Mouse (Mus musculus): Measurements from ENCODE around the gene Vkorc1l1. TPM values are rescaled to one million over a fixed set of nuclear protein-coding genes. Genes with fewer than 3 reads are reported as not detected.
A peak's percentile ranks its signal among the peaks of the same experiment; 100 is the strongest.

Gene Vkorc1l1
- polyA plus RNA-seq, 1 experiment from 2014 or later, result 20.2 TPM

DNA sequence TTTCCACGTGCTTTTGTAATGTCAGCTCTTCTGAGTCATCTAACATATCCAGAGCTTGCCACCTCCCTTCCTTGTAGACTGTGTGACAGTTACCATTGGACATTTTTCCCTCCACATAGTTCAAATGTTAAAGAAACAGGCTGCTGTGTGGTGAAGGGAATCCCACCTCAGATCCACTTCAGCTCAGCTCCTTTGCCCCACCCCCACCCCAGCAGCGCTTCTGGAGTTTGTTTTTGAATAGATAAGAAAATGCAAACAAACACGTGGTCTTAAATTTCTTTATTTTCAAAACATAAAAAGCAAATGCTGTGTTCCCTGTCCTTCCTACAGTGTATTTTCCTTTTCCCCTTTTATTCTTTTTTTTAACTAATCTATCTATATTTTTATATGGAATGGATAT lies 38.4 kb downstream of the Vkorc1l1 start:
- Histone ChIP-seq H3K27ac (ENCODE audit: low read depth) (no peak overlapping the region), H3K4me2 (ENCODE audit: low read length) (no peak overlapping the region), H3K4me3 (ENCODE audit: low read depth, low read length) (no peak overlapping the region), H3K36me3 (ENCODE audit: control insufficient read depth, insufficient read depth, low read length) (peaks cover 27% of the 10 kb centered on the region), H3K4me1 (replicated peaks; ENCODE audit: control insufficient read depth, insufficient read depth, low read length) (no peaks in the 10 kb centered on the region), H3K9ac (ENCODE audit: low read length) (no peak overlapping the region), H3K27me3 (replicated peaks; ENCODE audit: control insufficient read depth, insufficient read depth, low read length) (no peaks in the 10 kb centered on the region), H3K9me3 (ENCODE audit: control insufficient read depth, low read length) (no peaks in the 10 kb centered on the region)
- 65% methylated on average over 3 of the region's 3 CpGs for WGBS
- DNase-seq (ENCODE audit: low spot score) (no peak), ATAC-seq (replicated peaks; ENCODE audit: low FRiP score, low TSS enrichment, low read depth) (no peak)

DNA sequence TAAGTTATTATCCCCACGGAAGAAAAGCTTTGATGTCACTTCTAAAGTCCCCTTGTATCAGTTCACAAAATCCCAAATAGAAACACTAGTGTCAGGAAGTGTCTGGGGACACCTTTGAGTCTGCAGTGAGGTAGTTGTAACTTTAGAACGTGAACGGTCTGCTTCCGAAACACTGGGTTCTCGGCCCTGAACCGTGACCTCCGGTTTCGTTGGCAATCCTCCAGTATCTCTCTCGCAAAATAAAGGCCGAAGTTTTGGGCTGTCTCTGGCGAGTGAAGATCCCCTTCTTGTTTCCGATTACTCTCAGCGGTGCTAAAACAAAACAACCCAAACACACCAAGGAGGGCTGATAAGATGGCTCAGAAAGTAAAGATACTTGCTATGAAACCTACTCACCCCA lies 47.6 kb downstream of the Vkorc1l1 start:
- Histone ChIP-seq H3K4me2 (ENCODE audit: low read length) (no peak overlapping the region), H3K27me3 (replicated peaks; ENCODE audit: control insufficient read depth, insufficient read depth, low read length) (no peaks in the 10 kb centered on the region), H3K9me3 (ENCODE audit: control insufficient read depth, low read length) (no peaks in the 10 kb centered on the region), H3K4me3 (ENCODE audit: low read depth, low read length) (no peak overlapping the region), H3K9ac (ENCODE audit: low read length) (no peak overlapping the region), H3K27ac (ENCODE audit: low read depth) (no peak overlapping the region), H3K4me1 (replicated peaks; ENCODE audit: control insufficient read depth, insufficient read depth, low read length) (no peaks in the 10 kb centered on the region), H3K36me3 (ENCODE audit: control insufficient read depth, insufficient read depth, low read length) (peaks cover 40% of the 10 kb centered on the region)
- WGBS, result 87% methylated on average over 13 of the region's 13 CpGs
- DNase-seq (ENCODE audit: low spot score) (no peak), ATAC-seq (replicated peaks; ENCODE audit: low FRiP score, low TSS enrichment, low read depth) (no peak)

DNA sequence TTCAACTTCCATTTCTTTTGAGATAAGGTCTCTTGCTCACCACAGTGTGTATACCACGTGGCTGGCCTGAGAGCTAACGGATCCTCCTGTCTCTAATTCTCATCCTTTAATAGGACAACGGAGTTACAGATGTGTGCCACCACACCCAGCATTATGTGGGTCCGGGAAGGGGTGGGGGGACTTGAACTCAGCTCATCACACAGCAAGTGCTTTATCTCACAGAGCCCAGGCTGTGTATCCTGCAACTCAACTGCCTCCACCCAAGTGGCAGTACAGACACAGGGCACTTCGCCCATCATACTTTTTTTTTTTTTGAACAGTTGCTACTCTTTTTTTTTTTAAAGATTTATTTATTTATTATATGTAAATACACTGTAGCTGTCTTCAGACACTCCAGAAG lies 50.1 kb downstream of the Vkorc1l1 start:
- Histone ChIP-seq H3K27me3 (replicated peaks; ENCODE audit: control insufficient read depth, insufficient read depth, low read length) (no peaks in the 10 kb centered on the region), H3K9me3 (ENCODE audit: control insufficient read depth, low read length) (no peaks in the 10 kb centered on the region), H3K9ac (ENCODE audit: low read length) (no peak overlapping the region), H3K27ac (ENCODE audit: low read depth) (no peak overlapping the region), H3K4me2 (ENCODE audit: low read length) (no peak overlapping the region), H3K36me3 (ENCODE audit: control insufficient read depth, insufficient read depth, low read length) (peaks cover 48% of the 10 kb centered on the region), H3K4me1 (replicated peaks; ENCODE audit: control insufficient read depth, insufficient read depth, low read length) (no peaks in the 10 kb centered on the region), H3K4me3 (ENCODE audit: low read depth, low read length) (no peak overlapping the region)
- no peak for ATAC-seq (replicated peaks; ENCODE audit: low FRiP score, low TSS enrichment, low read depth)
- no peak for DNase-seq (ENCODE audit: low spot score)
- 93% methylated on average over 5 of the region's 5 CpGs for WGBS

DNA sequence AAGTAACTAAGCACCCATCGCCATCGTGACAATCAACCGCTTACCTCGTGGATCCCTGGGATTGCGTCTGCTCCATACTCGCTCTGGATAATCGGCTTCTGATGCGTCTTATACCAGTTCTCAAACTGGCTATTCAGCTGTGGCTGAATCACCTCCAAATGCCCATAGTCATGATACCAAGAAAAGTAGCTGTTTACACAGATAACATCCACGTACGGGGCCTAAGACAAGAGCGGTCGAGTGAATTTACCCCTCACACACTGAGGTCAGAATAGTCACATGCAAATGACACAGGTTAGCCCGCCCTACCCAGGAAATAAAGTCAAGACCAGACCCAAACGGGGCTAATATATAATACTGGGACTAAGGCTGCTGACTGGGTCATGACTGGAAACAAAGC lies 51.6 kb downstream of the Vkorc1l1 start:
- 92% methylated on average over 14 of the region's 14 CpGs for WGBS
- no peak for ATAC-seq (replicated peaks; ENCODE audit: low FRiP score, low TSS enrichment, low read depth)
- Histone ChIP-seq H3K27ac (ENCODE audit: low read depth) (no peak overlapping the region), H3K4me1 (replicated peaks; ENCODE audit: control insufficient read depth, insufficient read depth, low read length) (no peaks in the 10 kb centered on the region), H3K9me3 (ENCODE audit: control insufficient read depth, low read length) (no peaks in the 10 kb centered on the region), H3K4me2 (ENCODE audit: low read length) (no peak overlapping the region), H3K9ac (ENCODE audit: low read length) (no peak overlapping the region), H3K27me3 (replicated peaks; ENCODE audit: control insufficient read depth, insufficient read depth, low read length) (no peaks in the 10 kb centered on the region), H3K4me3 (ENCODE audit: low read depth, low read length) (no peak overlapping the region), H3K36me3 (ENCODE audit: control insufficient read depth, insufficient read depth, low read length) (peaks cover 52% of the 10 kb centered on the region)
- no peak for DNase-seq (ENCODE audit: low spot score)

DNA sequence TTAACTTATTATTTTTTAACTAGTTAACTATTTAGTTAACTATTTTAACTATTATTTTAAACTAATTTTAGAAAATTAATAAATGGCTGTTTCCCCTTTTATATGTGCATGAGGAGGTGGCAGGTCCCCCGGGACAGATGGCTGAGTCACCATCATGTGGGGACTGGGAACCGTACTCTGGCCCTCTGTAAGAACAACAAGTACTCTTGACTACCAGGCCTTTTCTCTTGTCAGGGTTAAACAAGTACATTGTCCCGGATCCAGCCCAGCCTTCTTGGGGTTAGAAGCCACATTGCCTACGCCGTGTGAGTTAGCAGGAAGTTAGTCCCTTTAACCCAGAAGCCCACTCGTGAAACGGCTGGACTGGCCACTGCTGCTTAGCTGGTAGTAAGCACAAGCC lies 53.2 kb downstream of the Vkorc1l1 start:
- Histone ChIP-seq H3K36me3 (ENCODE audit: control insufficient read depth, insufficient read depth, low read length) (peaks cover 44% of the 10 kb centered on the region), H3K9me3 (ENCODE audit: control insufficient read depth, low read length) (no peaks in the 10 kb centered on the region), H3K4me1 (replicated peaks; ENCODE audit: control insufficient read depth, insufficient read depth, low read length) (no peaks in the 10 kb centered on the region), H3K4me3 (ENCODE audit: low read depth, low read length) (no peak overlapping the region), H3K9ac (ENCODE audit: low read length) (no peak overlapping the region), H3K27ac (ENCODE audit: low read depth) (no peak overlapping the region), H3K27me3 (replicated peaks; ENCODE audit: control insufficient read depth, insufficient read depth, low read length) (no peaks in the 10 kb centered on the region), H3K4me2 (ENCODE audit: low read length) (no peak overlapping the region)
- ATAC-seq (replicated peaks; ENCODE audit: low FRiP score, low TSS enrichment, low read depth), result no peak
- no peak for DNase-seq (ENCODE audit: low spot score)
- 92% methylated on average over 7 of the region's 7 CpGs for WGBS

DNA sequence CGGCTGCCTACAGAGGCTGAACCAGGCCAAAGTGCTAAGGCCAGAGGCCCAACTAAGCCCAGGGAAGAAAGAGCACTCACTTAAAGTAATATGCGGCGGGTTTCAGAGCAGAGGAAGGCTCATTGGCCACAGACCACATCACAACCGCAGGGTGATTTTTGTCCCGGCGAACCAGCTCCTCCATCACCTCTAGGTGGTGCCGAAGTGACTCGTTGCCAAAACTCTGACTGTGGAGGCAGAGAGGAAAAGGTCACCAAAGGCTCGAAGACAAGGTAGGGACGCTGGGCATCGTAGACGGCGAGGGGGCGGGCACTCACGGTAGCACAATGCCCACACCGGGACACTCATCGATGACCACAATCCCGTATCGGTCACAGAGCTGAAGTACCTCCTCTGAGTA lies 55.9 kb downstream of the Vkorc1l1 start:
- Histone ChIP-seq H3K4me1 (replicated peaks; ENCODE audit: control insufficient read depth, insufficient read depth, low read length) (no peaks in the 10 kb centered on the region), H3K36me3 (ENCODE audit: control insufficient read depth, insufficient read depth, low read length) (peaks cover 37% of the 10 kb centered on the region), H3K27me3 (replicated peaks; ENCODE audit: control insufficient read depth, insufficient read depth, low read length) (no peaks in the 10 kb centered on the region), H3K27ac (ENCODE audit: low read depth) (no peak overlapping the region), H3K9ac (ENCODE audit: low read length) (no peak overlapping the region), H3K4me2 (ENCODE audit: low read length) (no peak overlapping the region), H3K4me3 (ENCODE audit: low read depth, low read length) (no peak overlapping the region), H3K9me3 (ENCODE audit: control insufficient read depth, low read length) (no peaks in the 10 kb centered on the region)
- no peak for ATAC-seq (replicated peaks; ENCODE audit: low FRiP score, low TSS enrichment, low read depth)
- WGBS, result 67% methylated on average over 19 of the region's 19 CpGs
- no peak for DNase-seq (ENCODE audit: low spot score)

DNA sequence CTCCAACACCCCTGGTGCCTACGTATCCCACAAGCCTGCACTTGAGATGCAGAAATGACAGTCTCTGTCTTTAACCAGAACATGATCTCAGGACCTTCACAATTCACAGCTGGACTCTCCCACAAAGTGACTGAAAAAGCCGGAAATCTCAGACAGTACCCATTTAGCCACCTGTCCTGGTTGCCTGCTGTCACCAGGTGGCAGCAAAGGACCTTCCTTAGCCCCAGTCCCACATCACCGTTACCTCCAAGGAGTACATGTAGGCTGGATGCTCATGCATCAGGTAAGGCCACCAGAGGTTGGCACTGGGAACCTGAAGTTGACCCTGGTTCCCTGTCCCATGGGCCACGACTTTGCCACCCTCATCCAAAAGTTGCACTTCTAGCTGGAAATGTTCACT lies 57.3 kb downstream of the Vkorc1l1 start:
- Histone ChIP-seq H3K4me1 (replicated peaks; ENCODE audit: control insufficient read depth, insufficient read depth, low read length) (no peaks in the 10 kb centered on the region; the same call in 1 of the 2 replicates), H3K36me3 (ENCODE audit: control insufficient read depth, insufficient read depth, low read length) (peaks cover 28% of the 10 kb centered on the region; the same call in 1 of the 2 replicates), H3K27ac (ENCODE audit: low read depth) (no peak overlapping the region), H3K27me3 (replicated peaks; ENCODE audit: control insufficient read depth, insufficient read depth, low read length) (no peaks in the 10 kb centered on the region), H3K9ac (ENCODE audit: low read length) (no peak overlapping the region), H3K4me3 (ENCODE audit: low read depth, low read length) (no peak overlapping the region), H3K4me2 (ENCODE audit: low read length) (no peak overlapping the region), H3K9me3 (ENCODE audit: control insufficient read depth, low read length) (no peaks in the 10 kb centered on the region)
- DNase-seq (ENCODE audit: low spot score), result peak; percentile 77
- no peak for ATAC-seq (replicated peaks; ENCODE audit: low FRiP score, low TSS enrichment, low read depth)
- 34% methylated on average over 4 of the region's 4 CpGs for WGBS

DNA sequence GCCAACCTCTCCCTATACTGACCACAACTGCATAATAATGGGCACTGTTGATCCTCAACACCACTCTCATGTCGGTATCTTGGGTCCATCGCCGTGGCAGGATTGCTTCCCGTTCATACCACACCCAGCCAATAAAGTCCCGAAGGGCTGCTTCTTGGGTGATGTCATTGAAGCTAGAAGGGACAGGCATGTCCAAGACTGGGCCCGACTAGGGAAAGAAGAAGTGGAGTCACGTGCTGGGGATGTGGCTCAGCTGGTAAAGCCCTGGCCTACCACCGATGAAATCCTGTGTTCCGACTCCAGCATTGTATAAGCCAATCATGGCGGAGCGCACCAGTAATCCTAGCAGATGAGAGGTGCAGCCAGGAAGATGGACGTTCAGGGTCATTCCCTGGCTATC lies 59.0 kb downstream of the Vkorc1l1 start:
- no peak overlapping the region for H3K4me2 ChIP-seq (ENCODE audit: low read length)
- no peak overlapping the region for H3K27ac ChIP-seq (ENCODE audit: low read depth)
- no peak for ATAC-seq (replicated peaks; ENCODE audit: low FRiP score, low TSS enrichment, low read depth)

DNA sequence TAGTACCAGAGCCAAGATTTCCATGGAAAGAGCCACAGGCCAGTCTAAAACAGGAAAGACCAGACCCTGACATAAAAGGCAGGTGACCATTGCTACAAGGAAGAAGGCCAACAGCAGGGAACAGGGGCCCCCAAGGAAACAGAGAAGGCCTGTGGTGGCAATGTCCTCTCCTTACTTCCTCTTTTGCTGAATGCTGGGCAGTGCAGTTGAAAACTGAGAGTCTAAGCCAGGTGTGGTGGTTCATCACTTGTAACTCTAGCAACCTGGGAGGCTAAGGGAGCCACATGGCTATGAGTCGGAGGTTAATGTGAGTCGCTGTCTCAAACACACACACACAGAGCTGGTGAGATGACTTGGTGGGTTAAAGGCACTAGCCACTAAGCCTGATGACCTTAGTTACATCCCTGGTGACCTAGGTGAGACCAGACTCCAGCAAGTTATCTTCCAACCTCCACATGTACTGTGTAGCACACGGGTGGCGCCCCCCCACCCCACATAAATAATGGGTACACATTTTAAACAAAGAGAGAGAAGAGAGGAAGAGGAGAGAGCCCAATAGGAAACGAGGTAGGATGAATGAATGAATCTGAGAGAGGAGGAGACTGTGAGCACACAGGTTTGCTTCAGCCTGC lies 59.7 kb downstream of the Vkorc1l1 start:
- Histone ChIP-seq H3K9ac (ENCODE audit: low read length) (peak overlapping the region; percentile 78), H3K27me3 (replicated peaks; ENCODE audit: control insufficient read depth, insufficient read depth, low read length) (no peaks in the 10 kb centered on the region), H3K9me3 (ENCODE audit: control insufficient read depth, low read length) (no peaks in the 10 kb centered on the region), H3K4me2 (ENCODE audit: low read length) (peak overlapping the region; percentile 70), H3K36me3 (ENCODE audit: control insufficient read depth, insufficient read depth, low read length) (peaks cover 24% of the 10 kb centered on the region; the same call in 1 of the 2 replicates), H3K4me3 (ENCODE audit: low read depth, low read length) (peak overlapping the region; percentile 63), H3K27ac (ENCODE audit: low read depth) (no peak overlapping the region), H3K4me1 (replicated peaks; ENCODE audit: control insufficient read depth, insufficient read depth, low read length) (no peaks in the 10 kb centered on the region; the same call in 1 of the 2 replicates)
- ATAC-seq (replicated peaks; ENCODE audit: low FRiP score, low TSS enrichment, low read depth) (no peak), DNase-seq (ENCODE audit: low spot score) (no peak)
- WGBS, result 57% methylated on average over 5 of the region's 5 CpGs

More for the DNA sequence above, 59.0 kb downstream of the Vkorc1l1 start:
- Histone ChIP-seq H3K9me3 (ENCODE audit: control insufficient read depth, low read length) (no peaks in the 10 kb centered on the region), H3K4me1 (replicated peaks; ENCODE audit: control insufficient read depth, insufficient read depth, low read length) (no peaks in the 10 kb centered on the region; the same call in 1 of the 2 replicates), H3K9ac (ENCODE audit: low read length) (no peak overlapping the region), H3K36me3 (ENCODE audit: control insufficient read depth, insufficient read depth, low read length) (peaks cover 24% of the 10 kb centered on the region; the same call in 1 of the 2 replicates), H3K4me3 (ENCODE audit: low read depth, low read length) (no peak overlapping the region), H3K27me3 (replicated peaks; ENCODE audit: control insufficient read depth, insufficient read depth, low read length) (no peaks in the 10 kb centered on the region)
- no peak for DNase-seq (ENCODE audit: low spot score)
- WGBS, result 81% methylated on average over 12 of the region's 12 CpGs

Measured in intestine, embryonic 14.5 days (tissue).